Mouse (Mus musculus) olfactory bulb, adult 2 months (tissue): ENCODE measurements around the gene Rala.

Source experiments
- CTCF ChIP-seq: fragments of 200-500 bp; IDR thresholded peaks from 2 replicates; pipeline ENCODE4 v1.5.1; 2012; ENCODE audit warnings: low read depth, mild to moderate bottlenecking, low read length, moderate library complexity; ENCODE audit not compliant: insufficient read depth
- POLR2A ChIP-seq: fragments of 200-500 bp; IDR thresholded peaks from 2 replicates; pipeline ENCODE4 v1.6.1; 2012; ENCODE audit warnings: mild to moderate bottlenecking, low read depth, low read length, moderate library complexity; ENCODE audit not compliant: insufficient read depth

GRCm38 (mm10) chr13:17992697-17993514 lies 48.9 kb upstream of the Rala start, which contains the start of gene Yae1d1:
- no peak for TF ChIP-seq CTCF
- TF ChIP-seq POLR2A, result peak; percentile 63
